Mouse (Mus musculus): ENCODE results near the gene Cage1. TPM values are rescaled to one million over a fixed set of nuclear protein-coding genes. Genes with fewer than 3 reads are reported as not detected.

The Cage1 gene
- polyA plus RNA-seq (2012; rRNA removed) = 2.2 and 2.5 TPM in 2 replicates

DNA sequence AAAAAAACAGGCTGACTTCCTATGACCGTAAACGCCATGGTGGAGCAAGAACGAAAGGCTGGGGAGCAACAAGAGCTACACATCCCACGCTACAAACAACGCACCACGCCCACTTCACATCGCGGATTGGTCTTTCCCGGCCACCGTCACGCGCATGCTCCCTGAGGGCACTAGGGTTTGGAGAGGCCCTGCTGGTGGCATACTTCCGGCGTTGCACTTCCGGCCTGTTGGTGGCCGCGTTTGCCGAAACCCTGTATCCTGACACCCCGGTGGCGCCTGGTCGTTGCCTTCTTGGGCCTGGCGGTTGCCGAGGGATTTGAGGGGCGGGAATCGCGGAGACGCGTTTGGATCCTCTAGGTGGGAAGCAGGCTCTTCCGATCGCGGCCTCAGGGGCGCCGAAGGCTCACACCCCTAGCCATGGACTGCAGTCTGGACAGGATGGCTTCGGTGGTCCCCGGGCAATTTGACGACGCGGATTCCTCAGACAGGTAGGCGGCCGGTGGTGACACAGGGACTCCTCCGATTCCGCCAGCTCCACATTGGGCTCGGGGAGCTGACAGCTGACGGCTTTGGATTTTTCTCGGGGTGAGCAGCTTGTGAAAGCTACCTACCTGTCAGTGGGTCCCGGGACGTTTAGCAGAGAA lies at the start of gene Cage1:
Gene Cage1, minus strand, starts transcription at position 26 of the 644 bp plus-strand sequence.
- H3K4me3 ChIP-seq (ENCODE audit: insufficient read depth, low read length) = peak within 1 kb of the TSS; percentile 40
- TF ChIP-seq POLR2A (IDR thresholded peaks at IDR 0.05; ENCODE audit: extremely low read depth, insufficient read depth, low read length) = peak; percentile 65; the same call in 1 of the 2 replicates
- TF ChIP-seq CTCF (IDR thresholded peaks at IDR 0.05; ENCODE audit: extremely low read depth, insufficient read depth, low read length) = no peak
- H3K4me1 ChIP-seq (ENCODE audit: control insufficient read depth, insufficient read depth, low read length) = peaks cover 4% of the 10 kb centered on the region; the same call in 1 of the 2 replicates
- no peak within 1 kb of the TSS for H3K27ac ChIP-seq (ENCODE audit: insufficient read depth, low read length)

GRCm38 (mm10) chr13:38081161-38081560 lies 44.3 kb upstream of the Cage1 start:
- Histone ChIP-seq H3K4me3 (ENCODE audit: insufficient read depth, low read length) (no peak overlapping the region), H3K27ac (ENCODE audit: insufficient read depth, low read length) (no peak overlapping the region), H3K4me1 (ENCODE audit: control insufficient read depth, insufficient read depth, low read length) (no peaks in the 10 kb centered on the region)
- TF ChIP-seq POLR2A (IDR thresholded peaks at IDR 0.05; ENCODE audit: extremely low read depth, insufficient read depth, low read length) (no peak), CTCF (IDR thresholded peaks at IDR 0.05; ENCODE audit: extremely low read depth, insufficient read depth, low read length) (no peak)

GRCm38 (mm10) chr13:38080725-38081124 lies 43.9 kb upstream of the Cage1 start:
- no peak overlapping the region for H3K27ac ChIP-seq (ENCODE audit: insufficient read depth, low read length)
- no peaks in the 10 kb centered on the region for H3K4me1 ChIP-seq (ENCODE audit: control insufficient read depth, insufficient read depth, low read length)
- TF ChIP-seq POLR2A (IDR thresholded peaks at IDR 0.05; ENCODE audit: extremely low read depth, insufficient read depth, low read length) = no peak
- TF ChIP-seq CTCF (IDR thresholded peaks at IDR 0.05; ENCODE audit: extremely low read depth, insufficient read depth, low read length) = no peak
- H3K4me3 ChIP-seq (ENCODE audit: insufficient read depth, low read length) = no peak overlapping the region

DNA sequence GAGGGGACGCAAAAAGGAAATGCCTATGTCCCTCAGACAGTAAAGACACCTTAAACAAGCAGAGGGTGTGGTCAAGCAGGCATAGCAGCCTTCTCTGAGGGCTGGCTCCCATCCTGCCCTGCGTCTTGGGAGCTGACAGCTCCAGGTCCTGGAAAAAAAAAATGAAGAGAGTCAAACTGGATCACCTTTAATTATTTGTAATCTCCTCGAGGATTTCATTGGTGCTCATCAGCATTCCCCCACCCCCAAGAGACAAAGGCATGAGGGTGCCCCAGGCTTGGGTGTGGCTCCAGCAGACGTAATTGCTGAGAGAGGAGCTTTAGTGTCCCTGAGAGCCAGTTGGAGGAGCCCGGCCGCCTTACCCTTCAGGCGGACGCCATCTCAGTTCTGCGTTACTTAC lies 43.1 kb upstream of the Cage1 start:
- no peak overlapping the region for H3K27ac ChIP-seq (ENCODE audit: insufficient read depth, low read length)
- no peaks in the 10 kb centered on the region for H3K4me1 ChIP-seq (ENCODE audit: control insufficient read depth, insufficient read depth, low read length)
- no peak for TF ChIP-seq CTCF (IDR thresholded peaks at IDR 0.05; ENCODE audit: extremely low read depth, insufficient read depth, low read length)
- TF ChIP-seq POLR2A (IDR thresholded peaks at IDR 0.05; ENCODE audit: extremely low read depth, insufficient read depth, low read length) = no peak
- no peak overlapping the region for H3K4me3 ChIP-seq (ENCODE audit: insufficient read depth, low read length)

DNA sequence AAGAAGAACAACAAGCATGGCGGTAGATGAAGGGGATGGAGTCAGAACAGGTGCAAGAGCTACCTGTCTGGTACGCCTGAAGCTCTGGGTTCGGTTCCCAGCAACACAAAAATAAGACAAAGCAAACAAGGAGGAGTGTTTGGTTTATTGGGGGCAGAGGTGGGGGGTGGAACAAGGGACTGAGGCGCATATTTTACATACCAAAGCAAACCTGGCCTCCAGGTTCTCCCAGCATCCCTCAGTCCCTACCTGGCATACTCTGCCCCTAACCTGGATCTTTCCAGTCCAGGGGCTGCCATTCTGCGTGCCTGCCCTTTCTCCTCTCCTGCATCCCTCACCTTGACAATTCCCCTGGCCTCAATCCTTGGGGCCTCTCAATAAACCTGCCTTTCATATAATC lies 42.5 kb upstream of the Cage1 start:
- Histone ChIP-seq H3K4me1 (ENCODE audit: control insufficient read depth, insufficient read depth, low read length) (no peaks in the 10 kb centered on the region), H3K4me3 (ENCODE audit: insufficient read depth, low read length) (no peak overlapping the region), H3K27ac (ENCODE audit: insufficient read depth, low read length) (no peak overlapping the region)
- no peak for TF ChIP-seq POLR2A (IDR thresholded peaks at IDR 0.05; ENCODE audit: extremely low read depth, insufficient read depth, low read length)
- TF ChIP-seq CTCF (IDR thresholded peaks at IDR 0.05; ENCODE audit: extremely low read depth, insufficient read depth, low read length) = no peak

- H3K27ac ChIP-seq (ENCODE audit: insufficient read depth, low read length) = no peak overlapping the region
- TF ChIP-seq CTCF (IDR thresholded peaks at IDR 0.05; ENCODE audit: extremely low read depth, insufficient read depth, low read length) = no peak
- TF ChIP-seq POLR2A (IDR thresholded peaks at IDR 0.05; ENCODE audit: extremely low read depth, insufficient read depth, low read length) = no peak
- no peak overlapping the region for H3K4me3 ChIP-seq (ENCODE audit: insufficient read depth, low read length)
- no peaks in the 10 kb centered on the region for H3K4me1 ChIP-seq (ENCODE audit: control insufficient read depth, insufficient read depth, low read length)
Measured at GRCm38 (mm10) chr13:38078836-38079235, 42.0 kb upstream of the Cage1 start.

- no peak overlapping the region for H3K4me3 ChIP-seq (ENCODE audit: insufficient read depth, low read length)
- no peak for TF ChIP-seq POLR2A (IDR thresholded peaks at IDR 0.05; ENCODE audit: extremely low read depth, insufficient read depth, low read length)
- TF ChIP-seq CTCF (IDR thresholded peaks at IDR 0.05; ENCODE audit: extremely low read depth, insufficient read depth, low read length) = no peak
- no peaks in the 10 kb centered on the region for H3K4me1 ChIP-seq (ENCODE audit: control insufficient read depth, insufficient read depth, low read length)
- H3K27ac ChIP-seq (ENCODE audit: insufficient read depth, low read length) = no peak overlapping the region
Measured at GRCm38 (mm10) chr13:38077113-38077512, 40.2 kb upstream of the Cage1 start.

DNA sequence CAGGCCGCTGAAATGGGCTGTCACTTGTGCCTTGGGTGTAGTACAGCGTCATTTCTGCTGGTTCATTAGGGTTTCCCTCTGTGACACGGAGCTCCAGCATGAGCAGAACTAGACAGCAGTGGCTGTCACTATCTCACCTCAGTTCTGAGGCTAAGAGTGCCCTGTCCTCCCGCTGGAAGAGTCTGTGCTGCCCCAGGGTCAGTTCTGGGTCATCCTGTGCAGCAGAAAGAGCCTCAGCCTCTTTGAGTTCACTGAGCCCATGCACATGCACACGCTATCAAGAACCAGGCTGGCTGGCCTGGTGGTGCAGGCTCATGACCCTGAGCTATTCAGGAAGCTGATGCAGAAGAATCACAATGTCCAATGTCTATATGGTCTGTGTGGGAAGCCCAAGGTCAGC lies 37.5 kb upstream of the Cage1 start:
- Histone ChIP-seq H3K4me1 (ENCODE audit: control insufficient read depth, insufficient read depth, low read length) (no peaks in the 10 kb centered on the region), H3K27ac (ENCODE audit: insufficient read depth, low read length) (no peak overlapping the region), H3K4me3 (ENCODE audit: insufficient read depth, low read length) (no peak overlapping the region)
- TF ChIP-seq POLR2A (IDR thresholded peaks at IDR 0.05; ENCODE audit: extremely low read depth, insufficient read depth, low read length) = no peak
- TF ChIP-seq CTCF (IDR thresholded peaks at IDR 0.05; ENCODE audit: extremely low read depth, insufficient read depth, low read length) = no peak

DNA sequence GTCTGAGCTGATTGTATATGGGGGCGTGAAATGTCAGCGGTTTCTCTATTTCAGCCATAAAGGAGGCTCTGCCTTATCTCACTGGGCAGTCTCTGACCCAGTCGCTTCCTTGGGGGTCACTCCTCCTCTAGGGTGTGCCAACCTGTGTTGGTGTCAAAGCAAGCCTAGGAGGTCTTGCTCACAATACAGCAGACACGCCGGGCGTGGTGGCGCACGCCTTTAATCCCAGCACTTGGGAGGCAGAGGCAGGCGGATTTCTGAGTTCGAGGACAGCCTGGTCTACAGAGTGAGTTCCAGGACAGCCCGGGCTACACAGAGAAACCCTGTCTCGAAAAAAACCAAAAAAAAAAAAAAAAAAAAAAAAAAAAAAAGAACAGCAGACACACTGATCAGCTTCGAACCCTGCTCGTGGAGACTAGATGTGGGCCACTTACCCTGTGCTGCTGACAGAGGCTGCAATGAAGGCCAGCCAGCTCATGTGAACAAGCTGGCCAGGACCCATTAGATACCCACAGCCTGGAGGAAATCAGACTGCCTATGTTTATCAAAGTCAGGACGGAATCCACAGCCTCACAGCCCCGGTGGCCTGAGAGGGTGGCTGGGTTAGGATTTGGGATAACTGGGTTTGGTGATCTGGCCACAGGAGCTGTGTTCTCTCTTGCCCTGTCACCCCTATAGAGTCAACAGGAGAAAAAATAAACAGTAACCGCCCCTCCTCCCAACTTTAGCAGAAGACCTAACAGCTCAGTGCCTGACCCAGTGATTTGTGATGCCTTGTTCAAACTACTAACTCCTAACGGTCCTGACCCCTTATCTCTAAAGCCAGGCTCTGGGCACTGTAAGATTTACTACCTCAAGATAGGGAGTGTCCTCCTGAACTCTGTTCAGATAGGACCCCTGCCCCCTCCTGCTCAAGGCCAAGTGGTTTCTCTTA lies 36.8 kb upstream of the Cage1 start:
- Histone ChIP-seq H3K27ac (ENCODE audit: insufficient read depth, low read length) (no peak overlapping the region), H3K4me1 (ENCODE audit: control insufficient read depth, insufficient read depth, low read length) (no peaks in the 10 kb centered on the region), H3K4me3 (ENCODE audit: insufficient read depth, low read length) (no peak overlapping the region)
- TF ChIP-seq CTCF (IDR thresholded peaks at IDR 0.05; ENCODE audit: extremely low read depth, insufficient read depth, low read length) (no peak), POLR2A (IDR thresholded peaks at IDR 0.05; ENCODE audit: extremely low read depth, insufficient read depth, low read length) (no peak)
